Mouse (Mus musculus) monocyte, adult 2 months (primary cell): ENCODE measurements around the gene Cyp2e1.

Experiments used
- DNase-seq, 2 experiments: peaks; one replicate each; pipeline ENCODE4 v3.0.0; 2022; ENCODE audit warnings: low spot score in 2 of 2, low read depth in 1 of 2

Gene Cyp2e1

DNA sequence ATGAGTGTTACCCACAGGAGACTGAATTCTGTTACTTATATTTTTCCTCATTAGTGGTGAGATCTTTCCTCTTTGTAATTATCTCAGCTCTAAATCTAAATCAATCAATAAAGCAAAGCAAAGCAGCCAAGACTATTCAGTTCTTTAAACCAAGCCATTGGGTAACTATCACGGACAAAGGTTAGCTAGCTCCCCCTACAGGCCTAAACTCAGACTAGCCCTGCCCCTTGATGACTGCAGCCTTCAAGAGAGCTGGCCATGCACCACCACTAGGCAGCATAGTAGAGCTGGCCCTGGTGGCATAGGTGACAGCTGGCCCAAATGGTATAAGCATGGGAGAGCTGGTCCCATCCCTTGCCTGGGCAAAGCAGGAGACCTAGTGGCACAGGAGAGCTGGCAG lies 42.2 kb downstream of the Cyp2e1 start:
- no peak for DNase-seq

DNA sequence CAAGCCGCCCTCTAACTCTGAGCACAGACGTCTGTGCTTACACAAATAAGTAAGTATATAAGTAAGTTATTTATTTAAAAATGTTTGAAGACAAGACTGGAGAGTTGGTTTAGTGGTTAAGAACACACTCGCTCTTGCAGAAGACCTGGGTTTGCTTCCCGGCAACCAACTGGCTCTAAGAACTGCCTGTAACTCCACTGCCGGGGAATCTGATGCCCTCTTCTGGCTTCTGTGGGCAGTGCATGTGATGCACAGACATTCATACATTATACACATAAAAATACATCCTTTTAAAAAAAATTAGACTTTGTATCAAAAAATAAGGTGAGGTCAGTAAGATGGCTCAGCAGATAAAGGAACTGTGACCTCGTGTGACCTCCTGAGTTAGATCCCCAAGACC lies 47.0 kb downstream of the Cyp2e1 start:
- DNase-seq, result no peak

DNA sequence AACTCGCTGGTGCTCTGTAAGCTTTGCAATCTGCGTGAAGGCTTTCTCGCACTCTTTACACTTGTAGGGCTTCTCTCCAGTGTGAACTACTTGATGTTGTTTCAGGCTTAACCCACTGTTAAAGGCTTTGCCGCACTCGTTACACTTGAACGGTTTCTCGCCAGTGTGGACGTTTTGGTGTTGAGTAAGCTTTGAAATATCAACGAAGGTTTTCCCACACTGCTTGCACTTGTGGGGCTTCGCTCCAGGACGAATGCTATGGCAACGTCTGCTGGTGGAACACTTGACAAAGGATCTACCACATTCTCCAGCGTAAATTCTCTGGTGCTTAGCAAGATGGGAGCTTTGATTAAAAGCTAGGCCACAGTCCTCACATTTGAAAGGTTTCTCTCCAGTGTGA lies 48.2 kb downstream of the Cyp2e1 start:
- no peak for DNase-seq

DNA sequence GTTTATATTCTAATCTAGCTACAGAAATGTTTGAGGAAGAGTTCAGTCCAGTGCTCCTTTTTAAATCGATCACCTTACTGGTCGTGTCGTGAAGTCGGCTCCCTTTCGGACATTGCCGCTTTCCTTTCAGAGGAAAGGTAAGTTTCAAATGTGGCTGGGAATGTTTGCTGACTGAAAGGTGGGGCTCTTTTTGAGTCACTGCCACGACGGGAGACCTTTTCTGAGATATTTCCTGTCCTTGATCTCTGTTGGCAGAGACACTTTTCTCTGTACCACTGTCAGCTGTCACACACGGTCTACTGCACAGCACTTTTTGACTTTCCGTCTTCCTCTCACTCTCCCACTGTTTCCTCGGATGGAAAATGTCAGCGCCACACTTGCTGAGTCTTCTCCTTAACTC lies 49.3 kb downstream of the Cyp2e1 start:
- no peak for DNase-seq

DNA sequence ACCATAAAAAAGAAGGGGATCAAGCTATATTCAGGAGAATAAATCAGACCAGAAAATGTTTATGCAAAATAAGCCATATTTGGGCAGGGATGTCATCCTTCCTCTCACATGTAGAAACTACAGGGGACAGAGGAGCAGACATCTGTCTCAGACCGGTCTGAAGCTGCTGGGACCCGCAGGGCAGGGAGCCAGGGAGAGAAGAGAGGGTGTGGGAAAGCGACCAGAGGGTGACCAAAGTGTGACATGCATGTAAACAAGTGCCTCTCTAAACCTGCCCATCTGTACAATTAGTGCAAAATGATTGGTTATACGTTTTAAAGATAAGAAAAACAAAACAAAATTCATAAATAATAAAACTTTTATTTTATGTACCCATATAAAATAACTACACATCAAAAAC lies 56.6 kb downstream of the Cyp2e1 start:
- no peak for DNase-seq

DNA sequence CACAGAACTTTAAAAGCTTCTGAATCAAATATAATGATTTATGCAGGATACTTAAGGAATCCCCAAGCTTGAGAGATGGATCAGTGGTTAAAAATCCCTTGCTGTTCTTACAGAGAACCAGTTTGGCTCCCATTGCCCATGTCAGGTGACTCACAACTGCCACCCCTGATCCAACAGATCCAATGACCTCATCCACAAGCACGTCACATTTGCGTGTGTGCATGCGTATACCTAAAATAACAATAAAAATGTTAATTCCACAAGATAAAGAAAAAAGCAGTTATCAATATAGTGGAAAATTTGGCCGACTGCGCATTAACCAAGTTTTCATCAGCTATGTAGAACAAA lies 57.7 kb downstream of the Cyp2e1 start:
- DNase-seq, result no peak

DNA sequence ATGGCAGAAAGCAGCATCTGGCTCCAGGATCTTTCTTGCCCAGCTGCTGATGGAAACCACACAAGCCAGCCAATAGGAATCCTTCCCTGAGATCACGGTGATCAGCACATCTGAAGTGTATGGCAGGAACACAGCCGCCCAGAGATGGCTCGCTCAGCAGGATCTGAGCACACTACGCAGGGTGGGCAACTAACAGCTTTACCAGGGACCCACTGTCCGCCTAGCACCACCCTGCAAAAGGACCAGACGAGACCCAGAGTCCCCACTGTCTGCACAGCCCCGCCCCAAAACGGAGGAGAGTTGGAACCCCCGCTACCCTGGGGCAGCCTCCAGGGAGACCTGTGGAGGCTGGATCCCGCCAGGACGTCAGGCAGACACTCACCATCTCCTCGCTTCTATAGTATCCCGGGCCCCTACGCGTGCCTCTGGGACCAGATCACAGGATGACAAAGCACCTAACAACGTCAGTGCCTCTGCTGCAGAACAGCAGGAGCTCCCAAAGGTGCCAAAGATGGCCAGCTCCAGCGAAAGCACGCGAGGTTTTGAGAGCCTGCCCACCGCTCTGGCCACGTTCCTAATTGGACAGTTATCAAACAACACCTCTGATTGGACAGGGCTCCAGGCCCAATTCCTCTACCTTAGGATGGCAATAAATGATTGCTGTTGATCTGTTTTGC lies 58.3 kb downstream of the Cyp2e1 start, which contains the start of gene Zfp941:
Gene Zfp941 (minus strand): TSS at position 526 of the 677 bp plus-strand sequence.
- no peak for DNase-seq

DNA sequence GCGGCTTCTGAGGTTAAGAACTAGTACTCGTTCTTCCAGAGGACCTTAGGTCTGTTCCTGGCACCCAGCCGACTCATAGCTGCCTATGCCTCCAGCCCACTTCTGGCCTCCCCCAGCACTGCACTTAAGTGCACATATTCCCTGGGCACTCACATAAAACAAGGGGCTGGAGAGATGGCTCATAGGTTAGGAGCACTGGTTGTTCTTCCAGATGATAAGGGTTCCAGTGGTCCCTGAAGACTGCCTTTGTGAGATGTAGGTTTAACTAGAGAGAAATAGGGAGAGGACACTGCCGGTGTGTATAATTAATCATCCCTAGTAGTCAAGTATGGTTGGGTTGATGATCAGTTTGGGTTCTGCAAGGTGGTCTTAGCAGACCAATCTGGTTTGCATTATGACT lies 59.2 kb downstream of the Cyp2e1 start:
- DNase-seq, result no peak
